Mouse (Mus musculus) mesoderm, embryonic 11.5 days (tissue): ENCODE measurements at regions not wholly inside any gene's neighbourhood (a gene's known extent, or its start where the extent isn't known, plus 50 kb on each side); places are given as distances from the start of the nearest gene placed in this dataset.

Source experiments
- DNase-seq: peaks from one replicate; pipeline ENCODE4 v3.0.0-alpha.2; 2012; ENCODE audit warnings: low read depth, low spot score

DNA sequence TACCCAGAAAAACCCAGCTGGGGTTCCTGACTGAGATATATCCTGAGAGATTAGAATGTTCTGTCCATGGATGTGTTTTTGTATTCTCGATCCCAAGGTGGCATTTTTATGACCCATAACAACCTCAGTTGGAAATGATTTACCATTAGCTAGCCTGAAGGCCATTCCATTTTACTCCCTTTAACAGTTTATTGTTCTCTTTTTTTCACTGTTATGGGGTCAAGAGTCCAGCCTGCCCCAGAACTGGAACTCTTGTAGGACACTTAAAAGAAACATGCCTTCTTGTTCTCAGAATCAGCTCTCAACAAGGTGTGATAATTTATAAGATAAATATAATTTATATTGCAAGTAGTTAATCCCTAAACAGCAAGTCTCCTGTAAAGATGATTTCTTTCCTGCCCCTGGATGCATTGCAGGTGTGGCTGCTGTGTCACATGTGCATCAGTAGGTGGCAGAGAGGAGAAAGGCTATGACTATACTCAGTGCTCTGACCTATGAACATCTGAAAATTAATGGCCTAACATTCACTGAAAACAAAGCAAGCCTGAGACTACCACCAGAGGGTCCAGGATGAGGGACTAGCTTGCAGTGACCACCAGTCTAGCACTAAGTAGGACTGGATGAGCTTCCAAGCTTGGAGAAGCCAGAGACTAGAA is 181.6 kb upstream of the Gm527 start:
- DNase-seq: no peak

DNA sequence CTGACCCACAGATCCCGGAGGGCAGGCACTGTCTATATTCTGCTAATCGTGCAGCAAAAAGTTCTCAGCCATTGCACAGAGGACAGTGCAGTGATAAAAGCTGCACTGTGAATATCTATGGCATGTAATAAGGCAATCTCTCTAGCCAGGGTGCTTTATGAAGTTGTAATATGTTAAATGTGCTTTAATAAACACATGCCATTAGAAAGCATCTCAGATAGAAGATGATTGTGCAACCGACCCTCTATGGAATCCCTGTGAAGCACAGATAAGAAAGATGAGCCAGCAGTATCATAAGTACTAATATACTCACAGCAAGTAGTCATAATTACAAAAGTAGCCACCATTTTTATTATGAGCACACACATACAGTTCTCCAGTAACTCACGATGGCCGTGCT is 214.3 kb upstream of the Gm527 start:
- no peak for DNase-seq

DNA sequence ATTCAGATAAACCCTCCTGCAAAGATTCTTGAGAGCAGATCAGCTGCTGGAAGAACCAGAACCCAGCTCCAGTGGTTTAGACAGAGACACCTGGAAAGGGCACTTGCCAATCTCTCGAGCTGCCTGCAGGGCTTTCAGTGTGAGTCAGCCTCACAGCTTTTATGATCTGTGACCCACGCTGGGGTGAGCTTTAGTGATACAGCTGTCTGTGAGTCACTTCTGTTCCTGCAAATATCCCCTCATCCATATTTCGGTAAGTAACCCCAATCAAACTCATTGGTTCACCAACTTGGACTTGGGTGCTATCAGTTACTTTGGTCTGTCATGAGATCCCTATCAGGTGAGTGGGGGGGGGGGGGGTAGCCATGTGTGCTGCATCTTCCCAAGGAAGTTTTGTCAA is 216.6 kb upstream of the Gm527 start:
- DNase-seq: no peak

- no peak for DNase-seq
Measured at GRCm38 (mm10) chr12:64695343-64695742, 220.9 kb upstream of the Fscb start.

DNA sequence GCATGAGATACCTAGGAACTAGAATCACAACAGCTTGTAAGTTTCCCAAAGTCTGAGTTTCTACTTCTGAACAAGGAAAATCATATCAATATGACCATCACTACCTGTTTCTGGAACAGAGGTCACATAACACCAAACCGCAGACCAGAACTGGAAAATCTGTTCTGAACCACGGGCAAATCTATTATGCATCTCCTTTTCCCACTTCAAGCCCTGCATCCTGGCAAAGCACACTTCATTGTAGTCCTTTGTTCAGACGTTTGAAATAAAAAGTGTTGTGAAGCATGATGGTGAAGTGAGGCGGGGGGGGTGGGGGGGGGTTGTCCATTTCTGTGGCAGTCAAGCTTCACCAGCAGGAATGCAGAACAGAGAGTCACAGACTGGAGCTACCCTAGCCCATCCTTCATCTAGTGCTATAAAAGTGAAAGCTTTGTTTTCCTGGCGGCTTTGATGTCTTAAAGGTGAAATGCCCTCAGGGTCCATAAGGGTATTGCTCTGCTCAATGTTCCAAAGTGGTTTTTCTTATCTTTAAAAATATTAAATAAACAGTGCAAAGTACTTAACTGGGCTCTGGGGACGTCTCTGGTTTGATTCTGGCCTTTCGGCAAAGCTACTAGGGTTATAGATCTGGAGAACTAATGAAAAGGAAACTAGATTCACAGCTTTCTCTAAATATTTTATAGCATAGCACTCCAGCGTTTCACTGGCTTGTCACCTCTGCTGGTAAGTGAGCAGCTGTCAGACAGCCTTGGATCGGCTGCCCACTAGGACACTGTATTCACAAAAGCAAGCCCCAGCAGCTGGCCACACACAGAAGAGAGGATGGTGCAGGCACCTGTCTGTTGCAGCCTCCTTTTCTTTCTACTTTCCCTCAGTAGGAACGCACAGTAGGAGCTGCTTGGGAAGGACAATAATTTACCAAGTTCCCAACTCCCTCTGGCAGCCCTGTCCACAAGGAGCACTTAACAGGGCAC is 218.0 kb upstream of the Fscb start:
- peak; percentile 26 for DNase-seq

GRCm38 (mm10) chr12:64689642-64690041 is 215.2 kb upstream of the Fscb start:
- no peak for DNase-seq

DNA sequence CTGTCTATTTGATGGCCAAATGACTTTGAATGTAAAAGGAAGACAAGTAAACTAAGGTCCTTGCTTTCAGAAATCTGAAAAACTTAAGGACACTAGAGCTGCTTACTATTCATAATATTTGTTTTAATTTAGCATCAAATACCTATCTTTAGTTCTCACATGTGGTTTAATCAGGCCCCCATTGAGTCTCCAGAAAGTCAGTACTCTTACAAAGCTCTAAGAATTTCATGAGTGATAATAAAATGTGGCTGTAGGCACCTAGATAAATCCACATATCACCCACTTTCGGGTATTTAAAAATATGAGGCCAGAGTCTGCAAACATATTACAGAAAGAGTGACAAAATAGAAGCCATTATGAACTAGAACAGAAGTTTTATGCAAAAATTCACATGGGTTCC is 214.1 kb upstream of the Fscb start:
- no peak for DNase-seq

- DNase-seq: peak; percentile 12
Measured at GRCm38 (mm10) chr12:64640864-64641416, 166.4 kb upstream of the Fscb start.

- no peak for DNase-seq
Measured at GRCm38 (mm10) chr12:64614877-64615276, 140.4 kb upstream of the Fscb start.
